Mouse (Mus musculus) c-Kit-positive CD71-positive TER-119-negative erythroid progenitor cells, embryonic 14.5 days (primary cell): ENCODE results near the gene Rps18.
A peak's percentile ranks its signal among the peaks of the same experiment; 100 is the strongest.

Source experiments
- DNase-seq: peaks from one replicate; pipeline ENCODE4 v3.0.0-alpha.2; 2013; ENCODE audit warnings: low read depth

Rps18 gene

GRCm38 (mm10) chr17:33943454-33943853 is 12.3 kb downstream of the Rps18 start:
- no peak for DNase-seq

- no peak for DNase-seq
Observed at GRCm38 (mm10) chr17:33941381-33941780, 14.4 kb downstream of the Rps18 start.

GRCm38 (mm10) chr17:33940981-33941380 is 14.8 kb downstream of the Rps18 start:
- no peak for DNase-seq

GRCm38 (mm10) chr17:33940206-33940805 is 15.5 kb downstream of the Rps18 start, which contains the start of the genes Pfdn6 and Wdr46:
Gene Pfdn6, minus strand, starts transcription at chr17:33940343.
Gene Wdr46, plus strand, starts transcription at chr17:33940660.
- DNase-seq: peak; percentile 90

- no peak for DNase-seq
Observed at GRCm38 (mm10) chr17:33938783-33939182, 17.0 kb downstream of the Rps18 start.

- no peak for DNase-seq
Observed at GRCm38 (mm10) chr17:33936993-33937392, 18.8 kb downstream of the Rps18 start.

GRCm38 (mm10) chr17:33935422-33936055 is 20.3 kb downstream of the Rps18 start:
- no peak for DNase-seq

GRCm38 (mm10) chr17:33932970-33933369 is 22.8 kb downstream of the Rps18 start:
- DNase-seq: no peak

- DNase-seq: no peak
Observed at GRCm38 (mm10) chr17:33932448-33932847, 23.4 kb downstream of the Rps18 start.

GRCm38 (mm10) chr17:33931947-33932346 is 23.9 kb downstream of the Rps18 start:
- no peak for DNase-seq

- DNase-seq: no peak
Observed at GRCm38 (mm10) chr17:33931159-33931866, 24.5 kb downstream of the Rps18 start.

- no peak for DNase-seq
Observed at GRCm38 (mm10) chr17:33930280-33931158, 25.3 kb downstream of the Rps18 start.

GRCm38 (mm10) chr17:33929371-33930279 is 26.2 kb downstream of the Rps18 start, which contains the start of gene Rgl2:
Gene Rgl2, plus strand, starts transcription at chr17:33929543.
- peak; percentile 89 for DNase-seq

GRCm38 (mm10) chr17:33928251-33928947 is 27.4 kb downstream of the Rps18 start:
- no peak for DNase-seq

- DNase-seq: no peak
Observed at GRCm38 (mm10) chr17:33926207-33926932, 29.4 kb downstream of the Rps18 start.

- no peak for DNase-seq
Observed at GRCm38 (mm10) chr17:33925406-33926116, 30.2 kb downstream of the Rps18 start.

- no peak for DNase-seq
Observed at GRCm38 (mm10) chr17:33924577-33925283, 31.1 kb downstream of the Rps18 start.

- DNase-seq: no peak
Observed at GRCm38 (mm10) chr17:33921361-33921760, 34.4 kb downstream of the Rps18 start.
